Mouse (Mus musculus): ENCODE results near the gene Zdhhc11. TPM values are rescaled to one million over a fixed set of nuclear protein-coding genes. Genes with fewer than 3 reads are reported as not detected.
"Not testable (repeated sequence)": the region's sequence is repeated elsewhere in the genome, so short reads cannot be mapped to it uniquely, and the experiment has no call there.

The Zdhhc11 gene
- polyA plus RNA-seq, 1 experiment from 2014 or later = not detected

GRCm38 (mm10) chr13:73996456-73996855 lies 32.8 kb downstream of the Zdhhc11 start:
- no peak for ATAC-seq

DNA sequence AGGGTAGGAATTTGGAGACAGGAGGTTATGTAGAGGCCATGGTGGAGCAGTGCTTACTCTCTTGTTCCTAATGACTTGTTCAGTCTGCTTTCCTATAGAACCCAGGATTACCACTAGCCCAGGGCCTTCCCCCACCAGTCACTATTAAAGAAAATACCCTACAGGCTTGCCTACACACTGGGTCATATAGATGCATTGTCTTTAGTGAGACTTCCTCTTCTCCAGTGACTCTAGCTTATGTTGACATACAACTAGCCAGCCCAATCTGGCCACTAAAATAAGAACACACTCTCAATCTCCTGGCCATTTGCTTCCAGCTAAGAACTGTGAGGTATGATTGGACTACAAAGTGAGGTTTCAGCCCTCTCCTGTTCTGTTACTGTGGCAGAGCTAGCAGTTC lies 36.9 kb downstream of the Zdhhc11 start:
- H3K27me3 ChIP-seq (ENCODE audit: insufficient read depth, low read length) = 0 out of 2 replicates have a peak, but pooled peaks cover 2% of the 10 kb centered on the region
- no peaks in the 10 kb centered on the region for H3K36me3 ChIP-seq (replicated peaks; ENCODE audit: insufficient read depth, low read length)
- ATAC-seq (no peak), DNase-seq (no peak)
- no peak overlapping the region for H3K4me2 ChIP-seq (ENCODE audit: low read depth, low read length)
- no peaks in the 10 kb centered on the region for H3K4me1 ChIP-seq (ENCODE audit: insufficient read depth)
- TF ChIP-seq CTCF (IDR thresholded peaks at IDR 0.05; ENCODE audit: low read depth) (no peak), EP300 (IDR thresholded peaks at IDR 0.05; ENCODE audit: low read depth) (no peak)
- H3K4me3 ChIP-seq (ENCODE audit: low read depth, low read length) = no peak overlapping the region
- no peak overlapping the region for H3K9ac ChIP-seq (replicated peaks)
- H3K27ac ChIP-seq (ENCODE audit: low read depth) = no peak overlapping the region
- no peaks in the 10 kb centered on the region for H3K9me3 ChIP-seq (ENCODE audit: low read length)

More at GRCm38 (mm10) chr13:73996456-73996855, 32.8 kb downstream of the Zdhhc11 start:
- Histone ChIP-seq H3K27me3 (ENCODE audit: insufficient read depth, low read length) (no peaks in the 10 kb centered on the region), H3K9me3 (ENCODE audit: low read length) (no peaks in the 10 kb centered on the region), H3K9ac (replicated peaks) (no peak overlapping the region), H3K4me2 (ENCODE audit: low read depth, low read length) (no peak overlapping the region), H3K27ac (ENCODE audit: low read depth) (no peak overlapping the region), H3K4me3 (ENCODE audit: low read depth, low read length) (no peak overlapping the region), H3K36me3 (replicated peaks; ENCODE audit: insufficient read depth, low read length) (no peaks in the 10 kb centered on the region), H3K4me1 (ENCODE audit: insufficient read depth) (no peaks in the 10 kb centered on the region)
- no peak for DNase-seq
- 53% methylated on average over 4 of the region's 4 CpGs for WGBS (ENCODE audit: insufficient replicate concordance)
- TF ChIP-seq EP300 (IDR thresholded peaks at IDR 0.05; ENCODE audit: low read depth) = no peak
- no peak for TF ChIP-seq CTCF (IDR thresholded peaks at IDR 0.05; ENCODE audit: low read depth)

GRCm38 (mm10) chr13:74000961-74001360 lies 37.3 kb downstream of the Zdhhc11 start:
- H3K9me3 ChIP-seq (ENCODE audit: low read length) = no peaks in the 10 kb centered on the region
- no peaks in the 10 kb centered on the region for H3K4me1 ChIP-seq (ENCODE audit: insufficient read depth)
- H3K27ac ChIP-seq (ENCODE audit: low read depth) = no peak overlapping the region
- DNase-seq (no peak), ATAC-seq (no peak)
- 75% methylated on average over 6 of the region's 6 CpGs for WGBS (ENCODE audit: insufficient replicate concordance)
- H3K4me3 ChIP-seq (ENCODE audit: low read depth, low read length) = no peak overlapping the region
- no peaks in the 10 kb centered on the region for H3K36me3 ChIP-seq (replicated peaks; ENCODE audit: insufficient read depth, low read length)
- no peak overlapping the region for H3K4me2 ChIP-seq (ENCODE audit: low read depth, low read length)
- TF ChIP-seq EP300 (IDR thresholded peaks at IDR 0.05; ENCODE audit: low read depth) (no peak), CTCF (IDR thresholded peaks at IDR 0.05; ENCODE audit: low read depth) (no peak)
- H3K27me3 ChIP-seq (ENCODE audit: insufficient read depth, low read length) = 0 out of 2 replicates have a peak, but pooled peaks cover 2% of the 10 kb centered on the region
- no peak overlapping the region for H3K9ac ChIP-seq (replicated peaks)

DNA sequence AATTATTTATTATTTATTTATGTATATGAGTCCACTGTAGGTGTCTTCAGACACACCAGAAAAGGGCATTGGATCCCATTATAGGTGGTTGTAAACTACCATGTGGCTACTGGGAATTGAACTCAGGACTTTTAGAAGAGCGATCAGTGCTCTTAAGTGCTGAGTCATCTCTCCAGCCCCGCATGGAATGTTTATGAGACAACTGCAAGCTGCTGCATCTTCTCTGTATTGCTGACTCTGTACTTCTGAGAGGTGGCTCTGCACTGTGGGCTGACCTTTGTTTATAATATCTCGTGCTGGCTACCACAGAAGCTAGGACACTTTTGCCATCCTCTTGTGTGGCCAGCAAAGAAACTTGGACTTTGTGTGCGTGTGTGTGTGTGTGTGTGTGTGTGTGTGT lies 37.8 kb downstream of the Zdhhc11 start:
- Histone ChIP-seq H3K4me3 (ENCODE audit: low read depth, low read length) (no peak overlapping the region), H3K36me3 (replicated peaks; ENCODE audit: insufficient read depth, low read length) (no peaks in the 10 kb centered on the region), H3K9me3 (ENCODE audit: low read length) (no peaks in the 10 kb centered on the region), H3K27me3 (ENCODE audit: insufficient read depth, low read length) (0 out of 2 replicates have a peak, but pooled peaks cover 2% of the 10 kb centered on the region), H3K4me2 (ENCODE audit: low read depth, low read length) (no peak overlapping the region), H3K27ac (ENCODE audit: low read depth) (no peak overlapping the region), H3K4me1 (ENCODE audit: insufficient read depth) (no peaks in the 10 kb centered on the region), H3K9ac (replicated peaks) (no peak overlapping the region)
- ATAC-seq (no peak), DNase-seq (no peak)
- 50% methylated on average over 4 of the region's 4 CpGs for WGBS (ENCODE audit: insufficient replicate concordance)
- no peak for TF ChIP-seq CTCF (IDR thresholded peaks at IDR 0.05; ENCODE audit: low read depth)
- TF ChIP-seq EP300 (IDR thresholded peaks at IDR 0.05; ENCODE audit: low read depth) = no peak

DNA sequence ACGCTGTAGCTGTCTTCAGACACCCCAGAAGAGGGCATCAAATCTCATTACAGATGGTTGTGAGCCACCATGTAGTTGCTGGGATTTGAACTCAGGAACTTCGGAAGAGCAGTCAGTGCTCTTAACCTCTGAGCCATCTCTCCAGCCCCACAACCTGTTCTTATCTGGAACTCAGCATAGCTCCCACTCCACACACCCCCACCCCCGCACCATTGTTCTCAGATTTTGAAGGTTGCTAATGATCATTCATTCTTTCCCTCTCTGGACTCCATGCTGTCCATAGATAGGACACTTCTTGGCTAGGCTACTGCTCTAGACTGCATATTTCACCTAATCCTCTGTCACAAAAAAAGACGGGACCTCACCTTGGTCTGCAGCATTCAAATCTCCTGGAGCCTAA lies 43.2 kb downstream of the Zdhhc11 start:
- not testable (repeated sequence) for H3K4me3 ChIP-seq (ENCODE audit: low read depth, low read length); ATAC-seq; H3K9ac ChIP-seq (replicated peaks); H3K4me2 ChIP-seq (ENCODE audit: low read depth, low read length); H3K36me3 ChIP-seq (replicated peaks; ENCODE audit: insufficient read depth, low read length); H3K27ac ChIP-seq (ENCODE audit: low read depth); DNase-seq; H3K9me3 ChIP-seq (ENCODE audit: low read length)
- Histone ChIP-seq H3K27me3 (ENCODE audit: insufficient read depth, low read length) (peaks cover 49% of the 10 kb centered on the region), H3K4me1 (ENCODE audit: insufficient read depth) (peaks cover 18% of the 10 kb centered on the region)
- WGBS (ENCODE audit: insufficient replicate concordance) = 84% methylated on average over 4 of the region's 4 CpGs

DNA sequence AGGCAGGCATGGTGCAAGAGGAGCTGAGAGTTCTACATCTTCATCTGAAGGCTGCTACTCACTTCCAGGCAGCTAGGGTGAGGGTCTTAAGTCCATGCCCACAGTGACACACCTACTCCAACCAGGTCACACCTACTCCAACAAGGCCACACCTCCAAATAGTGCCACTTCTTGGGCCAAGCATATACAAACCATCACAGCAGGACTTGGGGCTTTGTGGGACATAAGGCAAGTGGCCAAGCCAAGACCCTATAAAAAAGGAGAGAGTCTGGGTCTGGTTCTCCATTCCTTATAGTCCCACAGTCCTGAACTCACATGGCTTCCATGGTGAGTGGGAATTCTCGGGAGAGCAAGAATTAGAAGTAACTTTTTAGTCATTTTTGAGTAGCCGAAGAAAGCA lies 44.6 kb downstream of the Zdhhc11 start:
- not testable (repeated sequence) for H3K9me3 ChIP-seq (ENCODE audit: low read length); ATAC-seq; H3K9ac ChIP-seq (replicated peaks); H3K27ac ChIP-seq (ENCODE audit: low read depth); H3K36me3 ChIP-seq (replicated peaks; ENCODE audit: insufficient read depth, low read length); H3K4me3 ChIP-seq (ENCODE audit: low read depth, low read length); DNase-seq
- H3K4me1 ChIP-seq (ENCODE audit: insufficient read depth) = peaks cover 18% of the 10 kb centered on the region
- peak overlapping the region; percentile 95; the same call in 1 of the 2 replicates for H3K4me2 ChIP-seq (ENCODE audit: low read depth, low read length)
- 65% methylated on average over 2 of the region's 2 CpGs for WGBS (ENCODE audit: insufficient replicate concordance)
- peaks cover 51% of the 10 kb centered on the region for H3K27me3 ChIP-seq (ENCODE audit: insufficient read depth, low read length)
